ENCODE assay signal across 7 mouse cellular contexts in the genomic region with DNA sequence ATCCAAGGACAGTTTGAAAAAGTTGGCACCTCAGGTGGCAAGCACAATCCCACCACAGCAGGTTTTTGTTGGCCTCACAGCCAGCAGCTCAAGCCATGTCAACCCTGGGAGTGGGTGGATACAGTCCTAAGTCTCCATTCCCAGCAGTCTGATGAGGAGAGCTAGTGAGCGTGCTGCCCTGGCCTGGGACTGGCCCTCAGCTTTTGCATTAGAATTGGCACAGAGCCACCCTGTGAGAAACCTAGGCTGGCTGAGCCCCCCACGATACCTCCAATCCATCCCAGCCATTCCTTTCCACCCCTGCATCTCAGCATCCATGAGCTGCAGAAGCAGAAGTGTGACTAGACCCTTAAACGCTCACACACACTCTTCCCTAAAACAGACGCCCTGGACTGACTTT.
DNase-seq lines count a peak whose midpoint lies in the region; ATAC-seq lines count a peak whose summit lies in the region.

No protein-coding gene starts in this region.

- peak overlapping the region; percentile 3; the same call in 1 of the 2 replicates for H3K9ac ChIP-seq in lung, embryonic 15.5 days
- H3K9ac ChIP-seq in forebrain, embryonic 16.5 days (replicated peaks; ENCODE audit: low read depth, low read length) = no peak overlapping the region
- H3K9ac ChIP-seq in limb, embryonic 15.5 days = no peak overlapping the region
- peak overlapping the region; percentile 49; the same call in 1 of the 2 replicates for H3K9ac ChIP-seq in stomach, embryonic 16.5 days (ENCODE audit: low read length)

- WGBS in lung, embryonic 15.5 days = 14% methylated on average over 4 of the region's 4 CpGs
- 24% methylated on average over 4 of the region's 4 CpGs for WGBS in forebrain, embryonic 16.5 days
- WGBS in limb, embryonic 15.5 days = 17% methylated on average over 4 of the region's 4 CpGs
- 34% methylated on average over 4 of the region's 4 CpGs for WGBS in stomach, embryonic 16.5 days

- peaks cover 4% of the 10 kb centered on the region; the same call in 1 of the 2 replicates for H3K36me3 ChIP-seq in lung, embryonic 15.5 days
- no peaks in the 10 kb centered on the region for H3K36me3 ChIP-seq in forebrain, embryonic 16.5 days (ENCODE audit: control insufficient read depth, insufficient read depth)
- H3K36me3 ChIP-seq in limb, embryonic 15.5 days = peaks cover 13% of the 10 kb centered on the region; the same call in 1 of the 2 replicates
- no peaks in the 10 kb centered on the region for H3K36me3 ChIP-seq in stomach, embryonic 16.5 days (ENCODE audit: control insufficient read depth, insufficient read depth, low read length)

- peak overlapping the region; percentile 43 for H3K4me2 ChIP-seq in lung, embryonic 15.5 days
- no peak overlapping the region for H3K4me2 ChIP-seq in forebrain, embryonic 16.5 days (ENCODE audit: low read length)
- peak overlapping the region; percentile 19; the same call in 1 of the 2 replicates for H3K4me2 ChIP-seq in limb, embryonic 15.5 days
- H3K4me2 ChIP-seq in stomach, embryonic 16.5 days (ENCODE audit: low read depth, low read length) = peak overlapping the region; percentile 30; the same call in 1 of the 2 replicates

- H3K27ac ChIP-seq in lung, embryonic 15.5 days = peak overlapping the region; percentile 89
- no peak overlapping the region; the same call in 1 of the 2 replicates for H3K27ac ChIP-seq in forebrain, embryonic 16.5 days (ENCODE audit: low read length)
- H3K27ac ChIP-seq in limb, embryonic 15.5 days = peak overlapping the region; percentile 71
- peak overlapping the region; percentile 75 for H3K27ac ChIP-seq in stomach, embryonic 16.5 days (ENCODE audit: low read length)

- no peaks in the 10 kb centered on the region for H3K9me3 ChIP-seq in lung, embryonic 15.5 days
- H3K9me3 ChIP-seq in forebrain, embryonic 16.5 days (ENCODE audit: control insufficient read depth, low read length) = no peaks in the 10 kb centered on the region
- H3K9me3 ChIP-seq in limb, embryonic 15.5 days = no peaks in the 10 kb centered on the region
- no peaks in the 10 kb centered on the region for H3K9me3 ChIP-seq in stomach, embryonic 16.5 days (replicated peaks; ENCODE audit: control insufficient read depth, low read length)

- peak; percentile 55 for ATAC-seq in lung, embryonic 15.5 days (ENCODE audit: borderline replicate concordance, extremely low read depth, low FRiP score, low TSS enrichment)
- ATAC-seq in forebrain, embryonic 16.5 days = peak; percentile 35; the same call in 1 of the 2 replicates
- no peak for ATAC-seq in limb, embryonic 15.5 days (ENCODE audit: insufficient number of reproducible peaks, low FRiP score, low TSS enrichment, low read depth)
- peak; percentile 54 for ATAC-seq in stomach, embryonic 16.5 days (ENCODE audit: insufficient read depth, low FRiP score)

- no peak overlapping the region for H3K4me3 ChIP-seq in lung, embryonic 15.5 days
- H3K4me3 ChIP-seq in forebrain, embryonic 16.5 days (replicated peaks; ENCODE audit: low read length) = no peak overlapping the region
- no peak overlapping the region for H3K4me3 ChIP-seq in limb, embryonic 15.5 days
- no peak overlapping the region for H3K4me3 ChIP-seq in stomach, embryonic 16.5 days (replicated peaks; ENCODE audit: low read length)

- DNase-seq in lung, postnatal 14 days = no peak
- no peak for DNase-seq in embryo, embryonic 11 days
- DNase-seq in layer of hippocampus, adult 11-12 months (ENCODE audit: low spot score) = no peak

- peaks cover 88% of the 10 kb centered on the region for H3K4me1 ChIP-seq in lung, embryonic 15.5 days
- peaks cover 38% of the 10 kb centered on the region for H3K4me1 ChIP-seq in forebrain, embryonic 16.5 days (replicated peaks; ENCODE audit: control insufficient read depth, insufficient read depth, low read length)
- H3K4me1 ChIP-seq in limb, embryonic 15.5 days = peaks cover 66% of the 10 kb centered on the region
- H3K4me1 ChIP-seq in stomach, embryonic 16.5 days (ENCODE audit: control insufficient read depth, insufficient read depth, low read length) = peaks cover 46% of the 10 kb centered on the region

- H3K27me3 ChIP-seq in lung, embryonic 15.5 days = no peaks in the 10 kb centered on the region
- H3K27me3 ChIP-seq in forebrain, embryonic 16.5 days (replicated peaks; ENCODE audit: control insufficient read depth, insufficient read depth, low read length) = no peaks in the 10 kb centered on the region
- H3K27me3 ChIP-seq in limb, embryonic 15.5 days = no peaks in the 10 kb centered on the region
- no peaks in the 10 kb centered on the region for H3K27me3 ChIP-seq in stomach, embryonic 16.5 days (ENCODE audit: control insufficient read depth, insufficient read depth, low read length)

Comparison
In these comparisons a context has a peak if more than half of its experiments do, and no peak if none do; other contexts are left out.
1. H3K9ac ChIP-seq: peak in lung, embryonic 15.5 days (single experiment) and stomach, embryonic 16.5 days (single experiment); none in forebrain, embryonic 16.5 days (single experiment) and limb, embryonic 15.5 days (single experiment).